Mouse (Mus musculus) hindbrain, embryonic 10.5 days (tissue): ENCODE measurements around the gene Mvp. TPM values are rescaled to one million over a fixed set of nuclear protein-coding genes. Genes with fewer than 3 reads are reported as not detected.

Experiments
- DNase-seq: peaks from one replicate; pipeline ENCODE4 v3.0.0-alpha.2; 2017; ENCODE audit warnings: low spot score
- H3K27ac ChIP-seq: fragments of 300-500 bp; sonication (generic); 2 replicates; pipeline ENCODE4 v1.5.1; 2016; ENCODE audit warnings: mild to moderate bottlenecking, moderate library complexity
- H3K27me3 ChIP-seq: fragments of 300-500 bp; sonication (generic); 2 replicates; pipeline ENCODE4 v1.6.1; 2016; ENCODE audit warnings: mild to moderate bottlenecking; ENCODE audit not compliant: poor library complexity, insufficient read depth, severe bottlenecking
- H3K36me3 ChIP-seq: fragments of 300-500 bp; sonication (generic); 2 replicates; pipeline ENCODE4 v1.6.1; 2016; ENCODE audit warnings: mild to moderate bottlenecking, moderate library complexity
- H3K4me1 ChIP-seq: fragments of 300-500 bp; sonication (generic); replicated peaks from 2 replicates; pipeline ENCODE4 v1.6.1; 2016; ENCODE audit warnings: mild to moderate bottlenecking
- H3K4me3 ChIP-seq: fragments of 300-500 bp; sonication (generic); 2 replicates; pipeline ENCODE4 v1.5.1; 2016; ENCODE audit warnings: mild to moderate bottlenecking, moderate library complexity
- H3K9me3 ChIP-seq: fragments of 300-500 bp; sonication (generic); 2 replicates; pipeline ENCODE4 v1.6.1; 2016; ENCODE audit warnings: mild to moderate bottlenecking, moderate library complexity
- WGBS: fragments of 180-500 bp; shearing (Covaris S2); methylation state at CpG from one replicate; pipeline ENCODE4 v1.1.7; 2016; 5-methylcytosine and 5-hydroxymethylcytosine counted together
- polyA plus RNA-seq: library from polyadenylated mRNA; unstranded; fragments of >200 nt; fragmentation: Nextera tagmentation; extraction: Ambion mirVana; gene quantifications from 2 replicates; pipeline ENCODE4 v1.2.1, GENCODE M21; 2016

Gene Mvp
- polyA plus RNA-seq, 1 experiment from 2014 or later = 6.1 TPM

GRCm38 (mm10) chr7:127007313-127008024, 7.0 kb downstream of the Mvp start:
- peak overlapping the region; percentile 40; the same call in 1 of the 2 replicates for H3K27ac ChIP-seq
- H3K4me3 ChIP-seq = no peak overlapping the region
- H3K36me3 ChIP-seq = peaks cover 11% of the 10 kb centered on the region
- H3K27me3 ChIP-seq = no peaks in the 10 kb centered on the region
- WGBS = 86% methylated on average over 6 of the region's 6 CpGs
- peaks cover 17% of the 10 kb centered on the region for H3K4me1 ChIP-seq
- no peaks in the 10 kb centered on the region for H3K9me3 ChIP-seq
- no peak for DNase-seq

- no peak overlapping the region for H3K4me3 ChIP-seq
- no peaks in the 10 kb centered on the region for H3K9me3 ChIP-seq
- H3K27me3 ChIP-seq = no peaks in the 10 kb centered on the region
- H3K27ac ChIP-seq = no peak overlapping the region
- 92% methylated on average over 4 of the region's 4 CpGs for WGBS
- H3K4me1 ChIP-seq = peaks cover 11% of the 10 kb centered on the region
- no peak for DNase-seq
- H3K36me3 ChIP-seq = no peaks in the 10 kb centered on the region
Observed at GRCm38 (mm10) chr7:127004122-127004875, 10.1 kb downstream of the Mvp start.

DNA sequence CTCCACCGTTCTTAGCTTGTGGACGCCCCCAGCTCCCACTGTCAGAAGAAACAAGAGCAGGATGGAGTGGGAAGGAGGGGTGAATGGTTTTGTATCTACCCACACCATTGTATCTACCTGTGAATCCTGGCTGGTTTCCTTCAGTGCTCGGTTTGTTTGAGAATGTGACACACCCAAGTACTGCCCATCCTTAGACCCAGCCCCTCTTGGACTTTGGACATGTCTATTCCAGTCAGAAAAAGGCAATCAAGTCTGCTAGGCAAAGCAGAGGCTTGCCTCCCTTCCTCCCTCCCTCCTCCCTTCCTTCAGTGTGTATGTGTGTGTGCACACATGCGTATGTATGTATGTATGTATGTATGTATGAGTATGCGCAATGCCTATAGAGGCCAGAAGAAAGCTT, 10.8 kb downstream of the Mvp start:
- H3K4me1 ChIP-seq = peaks cover 5% of the 10 kb centered on the region
- no peaks in the 10 kb centered on the region for H3K27me3 ChIP-seq
- H3K4me3 ChIP-seq = no peak overlapping the region
- DNase-seq = no peak
- H3K27ac ChIP-seq = no peak overlapping the region
- H3K36me3 ChIP-seq = no peaks in the 10 kb centered on the region
- H3K9me3 ChIP-seq = no peaks in the 10 kb centered on the region
- WGBS = 85% methylated on average over 5 of the region's 5 CpGs

DNA sequence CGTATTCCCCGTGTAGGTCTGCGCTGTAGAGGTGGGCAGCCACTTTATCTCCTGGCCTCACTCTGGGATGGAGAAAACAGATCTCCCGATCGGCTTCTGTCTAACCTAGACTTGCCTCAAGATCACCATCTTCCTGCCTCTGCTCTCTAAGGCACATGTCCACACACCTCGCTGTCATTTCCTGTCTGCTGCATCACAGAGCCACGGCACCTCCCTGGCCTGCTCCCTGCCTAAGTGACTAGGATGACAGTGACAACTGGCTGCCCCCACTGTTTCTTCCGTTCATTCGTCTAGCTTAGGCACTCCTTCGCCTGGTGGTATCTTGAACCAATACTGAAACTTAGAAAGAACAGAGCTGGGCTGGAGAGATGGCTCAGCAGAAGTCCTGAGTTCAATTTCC, 14.9 kb downstream of the Mvp start:
- no peak for DNase-seq
- Histone ChIP-seq H3K27me3 (no peaks in the 10 kb centered on the region), H3K4me1 (no peaks in the 10 kb centered on the region), H3K36me3 (peaks cover 5% of the 10 kb centered on the region; the same call in 1 of the 2 replicates), H3K27ac (no peak overlapping the region), H3K4me3 (no peak overlapping the region), H3K9me3 (peaks cover 4% of the 10 kb centered on the region; the same call in 1 of the 2 replicates)
- 85% methylated on average over 10 of the region's 10 CpGs for WGBS

- Histone ChIP-seq H3K4me1 (peaks cover 11% of the 10 kb centered on the region), H3K27me3 (no peaks in the 10 kb centered on the region), H3K36me3 (peaks cover 5% of the 10 kb centered on the region; the same call in 1 of the 2 replicates), H3K27ac (no peak overlapping the region), H3K4me3 (no peak overlapping the region), H3K9me3 (peaks cover 4% of the 10 kb centered on the region; the same call in 1 of the 2 replicates)
- DNase-seq = no peak
- 76% methylated on average over 4 of the region's 4 CpGs for WGBS
Observed at GRCm38 (mm10) chr7:126996449-126996848, 18.0 kb downstream of the Mvp start.

- Histone ChIP-seq H3K4me3 (no peak overlapping the region), H3K4me1 (peaks cover 16% of the 10 kb centered on the region), H3K27me3 (no peaks in the 10 kb centered on the region), H3K9me3 (no peaks in the 10 kb centered on the region), H3K27ac (no peak overlapping the region), H3K36me3 (no peaks in the 10 kb centered on the region)
- WGBS = 77% methylated on average over 8 of the region's 8 CpGs
- no peak for DNase-seq
Observed at GRCm38 (mm10) chr7:126988816-126989215, 25.6 kb downstream of the Mvp start.

GRCm38 (mm10) chr7:126986319-126986718, 28.1 kb downstream of the Mvp start:
- 47% methylated on average over 9 of the region's 9 CpGs for WGBS
- H3K36me3 ChIP-seq = peaks cover 2% of the 10 kb centered on the region; the same call in 1 of the 2 replicates
- no peaks in the 10 kb centered on the region for H3K9me3 ChIP-seq
- peaks cover 5% of the 10 kb centered on the region; the same call in 1 of the 2 replicates for H3K4me1 ChIP-seq
- DNase-seq = no peak
- no peak overlapping the region for H3K4me3 ChIP-seq
- H3K27ac ChIP-seq = no peak overlapping the region
- H3K27me3 ChIP-seq = no peaks in the 10 kb centered on the region

DNA sequence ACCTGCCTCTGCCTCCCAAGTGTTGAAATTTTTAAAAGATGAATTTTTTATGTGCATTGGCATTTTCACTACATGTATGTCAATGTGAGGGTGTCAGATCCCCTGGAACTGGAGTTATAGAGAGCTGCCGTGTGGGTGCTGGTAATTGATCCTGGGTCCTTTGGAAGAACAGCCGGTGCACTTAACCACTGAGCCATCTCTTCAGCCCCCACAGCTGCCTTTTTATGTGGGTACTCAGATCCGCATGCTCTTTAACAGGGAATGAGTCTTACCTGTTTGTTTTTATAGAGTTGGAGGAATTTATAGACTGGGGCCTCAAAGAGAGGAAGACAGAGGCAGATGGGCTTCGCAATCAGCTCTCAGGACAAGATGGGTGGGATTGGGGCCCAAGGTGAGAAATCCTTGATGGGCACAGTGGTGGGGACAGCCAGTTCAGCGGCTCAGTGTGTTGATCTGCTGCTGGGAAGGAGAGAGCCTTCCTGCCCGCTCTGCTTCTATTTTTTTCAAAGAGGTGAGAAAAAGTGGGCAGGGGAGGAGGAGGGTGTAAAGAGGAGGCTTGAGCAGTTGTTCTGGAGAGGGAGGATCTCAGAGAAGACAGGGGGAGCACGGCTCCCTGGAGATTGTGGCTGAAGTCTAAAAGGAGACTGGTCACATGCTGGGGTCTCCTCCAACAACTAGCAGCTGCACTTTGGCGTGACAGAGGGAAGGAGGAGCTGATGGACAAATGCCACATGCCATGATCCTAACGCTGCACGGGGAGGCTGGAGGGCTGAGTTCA, 29.6 kb downstream of the Mvp start:
- H3K9me3 ChIP-seq = no peaks in the 10 kb centered on the region
- no peak for DNase-seq
- H3K4me3 ChIP-seq = no peak overlapping the region
- no peaks in the 10 kb centered on the region for H3K27me3 ChIP-seq
- 0 out of 2 replicates have a peak overlapping the region, but pooled peaks have one; percentile 45 for H3K27ac ChIP-seq
- WGBS = 64% methylated on average over 10 of the region's 10 CpGs
- H3K4me1 ChIP-seq = peaks cover 5% of the 10 kb centered on the region; the same call in 1 of the 2 replicates
- H3K36me3 ChIP-seq = peaks cover 16% of the 10 kb centered on the region

- Histone ChIP-seq H3K27ac (no peak overlapping the region), H3K36me3 (peaks cover 33% of the 10 kb centered on the region), H3K27me3 (no peaks in the 10 kb centered on the region), H3K4me1 (0 out of 2 replicates have a peak, but pooled peaks cover 2% of the 10 kb centered on the region), H3K4me3 (no peak overlapping the region), H3K9me3 (no peaks in the 10 kb centered on the region)
- WGBS = 88% methylated on average over 7 of the region's 7 CpGs
- no peak for DNase-seq
Observed at GRCm38 (mm10) chr7:126983113-126983512, 31.3 kb downstream of the Mvp start.

DNA sequence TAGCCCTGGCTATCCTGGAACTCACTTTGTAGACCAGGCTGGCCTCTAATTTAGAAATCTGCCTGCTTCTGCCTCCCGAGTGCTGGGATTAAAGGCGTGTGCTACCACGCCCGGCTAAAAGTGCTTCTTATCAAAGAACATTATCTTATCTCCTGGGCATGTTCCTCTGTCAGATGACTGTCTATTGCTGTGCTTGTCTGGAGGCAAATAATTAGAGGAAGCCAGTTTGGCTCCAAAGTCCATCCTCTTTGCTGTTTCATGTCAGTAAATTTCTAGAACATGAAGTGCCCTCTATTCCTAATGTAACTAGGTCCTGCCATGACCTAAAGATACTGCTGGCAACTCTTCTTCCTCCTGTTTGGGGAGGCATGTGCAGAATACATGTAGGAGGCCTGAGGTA, 32.4 kb downstream of the Mvp start:
- Histone ChIP-seq H3K4me1 (peaks cover 12% of the 10 kb centered on the region), H3K36me3 (peaks cover 38% of the 10 kb centered on the region), H3K27me3 (no peaks in the 10 kb centered on the region), H3K27ac (no peak overlapping the region), H3K9me3 (no peaks in the 10 kb centered on the region), H3K4me3 (no peak overlapping the region)
- 95% methylated on average over 4 of the region's 4 CpGs for WGBS
- no peak for DNase-seq

GRCm38 (mm10) chr7:126981601-126982000, 32.8 kb downstream of the Mvp start:
- Histone ChIP-seq H3K9me3 (no peaks in the 10 kb centered on the region), H3K27me3 (no peaks in the 10 kb centered on the region), H3K4me1 (peaks cover 17% of the 10 kb centered on the region), H3K27ac (no peak overlapping the region), H3K4me3 (no peak overlapping the region), H3K36me3 (peaks cover 38% of the 10 kb centered on the region)
- WGBS = 94% methylated on average over 2 of the region's 2 CpGs
- no peak for DNase-seq

DNA sequence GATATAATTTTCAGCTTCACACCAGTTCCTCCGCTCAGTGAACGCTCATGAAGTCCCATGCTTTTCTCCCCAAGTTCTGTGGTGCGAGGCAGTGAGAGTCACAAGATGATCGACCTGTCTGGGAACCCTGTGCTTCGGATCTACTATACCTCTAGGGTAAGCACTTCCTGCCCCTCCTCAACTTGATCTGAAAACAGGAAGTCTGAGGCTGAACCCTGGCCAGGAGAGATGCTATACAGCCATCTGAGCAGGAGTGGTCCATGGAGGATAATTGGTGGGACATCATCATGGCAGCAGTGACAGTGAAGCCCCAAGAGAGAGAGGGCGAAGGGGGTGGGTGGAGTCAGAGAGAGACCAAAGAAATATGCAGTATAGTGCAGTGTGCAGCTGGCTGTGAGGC, 35.6 kb downstream of the Mvp start:
- Histone ChIP-seq H3K36me3 (peaks cover 38% of the 10 kb centered on the region), H3K4me3 (no peak overlapping the region), H3K27me3 (no peaks in the 10 kb centered on the region), H3K27ac (no peak overlapping the region), H3K4me1 (peaks cover 27% of the 10 kb centered on the region), H3K9me3 (no peaks in the 10 kb centered on the region)
- no peak for DNase-seq
- 90% methylated on average over 6 of the region's 6 CpGs for WGBS
